Mouse (Mus musculus) bone marrow, adult 2 months (tissue): ENCODE measurements at regions not wholly inside any gene's neighbourhood (a gene's known extent, or its start where the extent isn't known, plus 50 kb on each side); places are given as distances from the start of the nearest gene placed in this dataset.

Source experiments
- CTCF ChIP-seq: fragments of 200-500 bp; IDR thresholded peaks from 2 replicates; pipeline ENCODE4 v1.5.1; 2011; ENCODE audit warnings: low read length, control low read depth; ENCODE audit not compliant: control insufficient read depth, insufficient read depth
- POLR2A ChIP-seq: fragments of 200-500 bp; IDR thresholded peaks from 2 replicates; pipeline ENCODE4 v1.6.1; 2011; ENCODE audit warnings: low read depth, mild to moderate bottlenecking, control low read depth, low read length, borderline replicate concordance; ENCODE audit not compliant: control insufficient read depth

GRCm38 (mm10) chr1:64423256-64423655, 109.2 kb upstream of the Creb1 start:
- TF ChIP-seq CTCF (no peak), POLR2A (no peak)
